Mouse (Mus musculus) large intestine, adult 2 months (tissue): ENCODE results near the gene Timp2. TPM values are rescaled to one million over a fixed set of nuclear protein-coding genes. Genes with fewer than 3 reads are reported as not detected.
"Not testable (repeated sequence)": the region's sequence is repeated elsewhere in the genome, so short reads cannot be mapped to it uniquely, and the experiment has no call there.

ENCODE experiments used
- DNase-seq: peaks from one replicate; pipeline ENCODE4 v3.0.0-alpha.2; 2012; ENCODE audit warnings: low read depth, low spot score
- WGBS: fragments of 180-500 bp; shearing (Covaris S2); methylation state at CpG from one replicate; pipeline ENCODE4 v1.1.7; 2018; 5-methylcytosine and 5-hydroxymethylcytosine counted together
- polyA plus RNA-seq: library from polyadenylated mRNA; depleted of rRNA; stranded (reverse); fragments of >200 nt; gene quantifications from 2 replicates; pipeline ENCODE4 v1.2.3, GENCODE M21; 2012; rRNA removed

Timp2 gene
- 36.6 and 37.0 TPM in 2 replicates for polyA plus RNA-seq

DNA sequence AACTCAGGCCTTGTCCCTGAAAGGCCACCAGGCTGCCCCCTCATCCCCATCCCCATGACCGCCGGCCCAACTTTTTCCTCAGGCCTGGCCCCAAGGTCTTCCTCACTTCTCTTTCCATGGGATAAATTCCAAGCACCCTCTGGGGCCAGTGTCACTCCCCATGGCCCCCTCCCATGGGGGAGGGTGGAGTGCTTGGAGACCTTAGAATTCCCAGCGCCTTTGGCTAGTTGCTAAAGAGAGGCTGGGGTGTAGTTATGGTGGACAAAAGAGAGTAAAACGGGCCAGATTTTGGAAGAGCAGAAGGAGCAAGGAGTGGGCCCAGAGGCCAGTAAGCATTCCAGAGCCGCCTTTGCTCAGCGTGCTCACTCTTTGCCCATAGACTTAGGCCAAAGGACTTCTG lies at the start of gene Timp2:
Timp2 (minus strand) TSS at position 101 of the 400 bp plus-strand sequence.
- DNase-seq = no peak
- WGBS = 52% methylated on average over 6 of the region's 6 CpGs

DNA sequence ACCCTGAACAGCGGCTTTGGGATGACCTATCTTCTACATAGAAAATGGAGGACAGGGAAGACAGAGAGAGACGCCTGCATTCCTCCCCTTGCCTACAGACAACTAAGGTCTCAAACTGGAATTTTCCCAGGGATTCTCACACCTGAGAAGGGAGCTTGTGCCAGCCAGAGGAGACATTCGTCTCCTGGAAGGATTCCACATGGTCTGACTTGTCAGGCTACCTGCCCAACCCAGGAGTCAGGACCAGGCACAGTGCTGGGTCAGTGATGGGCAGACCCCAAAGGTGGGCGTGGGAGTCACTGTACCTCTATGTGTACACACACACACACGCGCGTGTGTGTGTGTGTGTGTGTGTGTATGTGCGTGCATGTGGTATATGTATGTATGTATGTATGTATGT lies 49.8 kb upstream of the Timp2 start:
- WGBS = 90% methylated on average over 8 of the region's 8 CpGs
- DNase-seq = no peak

GRCm38 (mm10) chr11:118403951-118404899 lies 48.7 kb upstream of the Timp2 start:
- 89% methylated on average over 6 of the region's 6 CpGs for WGBS
- no peak for DNase-seq

GRCm38 (mm10) chr11:118403183-118403582 lies 47.6 kb upstream of the Timp2 start:
- WGBS = 67% methylated on average over 2 of the region's 2 CpGs
- no peak for DNase-seq

GRCm38 (mm10) chr11:118401760-118402280 lies 46.3 kb upstream of the Timp2 start, which contains the start of gene Lgals3bp:
Gene Lgals3bp (minus strand): TSS chr11:118402092.
- no peak for DNase-seq
- WGBS = 1% methylated on average over 7 of the region's 7 CpGs

GRCm38 (mm10) chr11:118401195-118401594 lies 45.7 kb upstream of the Timp2 start:
- no peak for DNase-seq
- 20% methylated on average over 4 of the region's 4 CpGs for WGBS

DNA sequence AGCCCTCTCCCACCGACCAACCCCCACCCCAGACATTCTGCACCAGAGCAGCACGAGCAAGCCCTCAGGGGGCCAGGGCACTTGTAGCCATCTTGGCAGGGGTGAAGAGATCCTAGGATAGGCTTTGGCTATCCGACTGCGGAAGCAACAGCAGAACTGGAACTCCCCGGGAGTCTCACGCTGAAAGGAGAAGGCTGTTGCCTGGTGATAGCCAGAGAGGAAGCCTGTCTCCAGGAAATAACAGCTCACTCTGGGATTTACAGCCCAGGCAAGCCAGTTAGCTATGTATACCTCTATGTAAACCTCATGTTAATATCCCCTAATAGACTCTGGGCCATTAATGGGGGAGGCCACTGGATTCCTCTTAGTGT lies 45.0 kb upstream of the Timp2 start:
- DNase-seq = no peak
- WGBS = 4% methylated on average over 6 of the region's 6 CpGs

GRCm38 (mm10) chr11:118399891-118400565 lies 44.5 kb upstream of the Timp2 start:
- DNase-seq = no peak
- 22% methylated on average over 5 of the region's 5 CpGs for WGBS

- DNase-seq = no peak
- 94% methylated on average over 26 of the region's 26 CpGs for WGBS
Measured at GRCm38 (mm10) chr11:118397806-118398530, 42.4 kb upstream of the Timp2 start.

DNA sequence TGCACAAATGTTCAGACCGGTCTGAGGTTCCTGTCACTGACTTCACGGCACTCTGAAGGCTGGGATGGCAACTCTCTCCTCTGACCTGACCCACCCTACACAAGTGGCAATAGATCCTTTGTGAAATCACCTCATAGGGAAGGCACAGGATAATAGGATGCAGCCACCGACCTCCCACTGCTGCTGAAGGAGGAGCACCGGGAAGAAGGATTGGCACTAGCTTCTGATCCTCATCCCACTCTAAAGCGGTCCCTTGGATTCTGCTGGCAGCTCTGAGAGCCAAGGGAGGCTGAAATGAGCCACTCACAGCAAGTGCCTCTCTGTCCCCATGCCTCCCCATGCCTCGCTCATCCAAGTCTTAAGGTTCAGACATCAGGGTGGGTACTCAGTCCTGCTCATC lies 39.0 kb upstream of the Timp2 start:
- 74% methylated on average over 6 of the region's 6 CpGs for WGBS

GRCm38 (mm10) chr11:118393991-118394390 lies 38.5 kb upstream of the Timp2 start:
- DNase-seq = no peak
- 48% methylated on average over 5 of the region's 5 CpGs for WGBS

More for the DNA sequence above, 39.0 kb upstream of the Timp2 start:
- no peak for DNase-seq

DNA sequence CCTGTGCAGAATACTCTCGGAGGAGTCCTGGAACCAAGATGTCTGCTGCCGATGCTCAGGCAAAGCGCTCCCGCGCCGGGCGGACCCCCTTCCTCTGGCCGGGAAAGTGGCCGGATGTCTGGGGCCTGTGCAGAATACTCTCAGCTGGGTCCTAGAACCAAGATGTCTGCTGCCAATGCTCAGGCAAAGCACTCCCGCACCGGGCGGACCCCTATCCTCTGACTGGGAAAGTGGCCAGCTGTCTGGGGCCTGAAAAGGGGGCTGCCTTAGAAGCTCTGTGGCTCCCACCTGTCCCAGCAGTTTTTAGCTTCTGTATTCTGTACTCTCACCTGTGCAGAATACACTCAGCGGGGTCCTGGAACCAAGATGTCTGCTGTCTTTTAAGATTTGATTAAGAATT lies 32.3 kb upstream of the Timp2 start:
- DNase-seq = not testable (repeated sequence)
- WGBS = 95% methylated on average over 13 of the region's 13 CpGs

DNA sequence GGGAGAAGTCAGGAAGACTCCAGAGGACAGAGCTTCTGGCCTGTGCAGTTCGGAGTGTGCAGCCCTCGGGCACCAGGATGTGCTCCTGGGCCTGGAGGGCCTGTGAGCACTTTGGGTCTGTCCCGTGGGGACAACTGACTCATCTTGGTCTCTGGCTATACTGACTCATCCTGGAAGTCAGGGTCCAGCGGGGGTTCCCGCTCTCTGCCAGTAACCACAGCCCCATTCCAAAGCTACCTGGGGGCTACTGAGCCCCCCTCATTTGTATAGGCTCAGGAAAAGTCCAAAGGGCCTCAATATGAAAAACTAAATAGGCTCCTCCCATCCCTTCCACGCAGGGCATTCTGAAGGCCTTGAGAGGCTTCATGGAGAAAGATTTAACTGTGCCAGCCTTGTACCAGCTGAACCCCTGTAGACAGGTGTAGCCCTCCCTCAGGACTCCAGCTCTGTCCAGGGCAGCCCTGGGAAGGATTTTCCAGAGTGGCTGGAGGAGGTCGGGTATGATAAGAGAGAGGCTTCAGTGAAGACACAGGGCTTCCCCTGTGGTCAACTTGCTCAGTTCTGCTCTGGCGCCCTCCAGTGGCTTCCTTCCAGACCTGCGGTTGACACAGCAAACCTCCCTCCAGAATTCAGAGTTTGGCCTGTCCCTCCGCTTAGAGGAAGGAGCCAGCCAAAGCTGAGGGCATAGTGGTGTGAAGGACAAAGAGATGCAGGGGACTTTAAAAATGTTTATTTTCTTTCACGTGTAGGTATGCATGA lies 23.9 kb upstream of the Timp2 start:
- 34% methylated on average over 11 of the region's 11 CpGs for WGBS
- DNase-seq = no peak

GRCm38 (mm10) chr11:118378656-118379055 lies 23.1 kb upstream of the Timp2 start:
- no peak for DNase-seq
- WGBS = 93% methylated on average over 6 of the region's 6 CpGs

DNA sequence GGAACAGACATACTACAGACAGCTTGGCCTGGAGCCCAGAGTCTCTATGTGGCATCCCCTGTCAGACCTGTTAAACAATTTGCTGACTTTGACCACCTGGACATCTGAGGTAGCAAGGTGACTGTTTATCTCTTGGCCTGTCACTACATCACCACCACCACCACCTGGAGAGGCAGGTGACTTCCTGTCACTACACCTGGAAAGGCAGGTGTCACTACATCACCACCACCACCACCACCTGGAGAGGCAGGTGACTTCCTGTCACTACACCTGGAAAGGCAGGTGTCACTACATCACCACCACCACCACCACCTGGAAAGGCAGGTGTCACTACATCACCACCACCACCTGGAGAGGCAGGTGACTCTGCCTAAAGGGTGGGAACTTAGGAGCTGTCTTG lies 20.8 kb upstream of the Timp2 start:
- not testable (repeated sequence) for DNase-seq

GRCm38 (mm10) chr11:118375881-118376280 lies 20.3 kb upstream of the Timp2 start:
- DNase-seq = no peak
- WGBS = 67% methylated on average over 5 of the region's 5 CpGs

GRCm38 (mm10) chr11:118375461-118375860 lies 19.9 kb upstream of the Timp2 start:
- 88% methylated on average over 8 of the region's 8 CpGs for WGBS
- DNase-seq = no peak

DNA sequence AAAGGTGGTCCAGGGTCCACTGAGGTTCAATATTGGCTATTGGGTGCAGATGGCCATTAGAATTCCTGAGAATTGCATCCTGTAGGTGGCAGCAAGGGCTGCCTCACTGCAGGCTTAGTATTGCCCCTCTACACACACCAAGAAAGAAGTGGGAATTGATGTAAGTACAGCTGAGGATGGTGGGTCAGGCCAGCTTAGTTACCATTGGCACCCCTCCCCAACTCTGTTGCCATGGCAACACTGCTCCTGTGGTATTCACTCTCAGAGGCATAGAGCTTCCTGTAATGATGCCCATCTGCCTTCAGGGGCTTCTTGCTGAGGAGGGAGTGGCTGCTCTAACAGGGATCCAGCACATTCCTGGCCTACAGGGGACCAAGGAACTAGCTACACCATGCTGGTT lies 19.5 kb upstream of the Timp2 start:
- DNase-seq = no peak

GRCm38 (mm10) chr11:118374506-118374905 lies 19.0 kb upstream of the Timp2 start:
- no peak for DNase-seq
- WGBS = 76% methylated on average over 5 of the region's 5 CpGs
